8 mouse cellular contexts compared by ENCODE assay signal in genomic region chr13:47013740-47014139, GRCm38 (mm10). TPM values are rescaled to one million over a fixed set of nuclear protein-coding genes. Genes with fewer than 3 reads are reported as not detected.
DNase-seq lines count a peak whose midpoint lies in the region; ATAC-seq lines count a peak whose summit lies in the region.

No protein-coding gene starts in this region.

- no peaks in the 10 kb centered on the region for H3K36me3 ChIP-seq in heart, embryonic 14.5 days (ENCODE audit: control insufficient read depth, insufficient read depth, low read length)
- 0 out of 2 replicates have a peak, but pooled peaks cover 4% of the 10 kb centered on the region for H3K36me3 ChIP-seq in hindbrain, embryonic 12.5 days
- H3K36me3 ChIP-seq in midbrain, embryonic 12.5 days: no peaks in the 10 kb centered on the region

- no peak for ATAC-seq in heart, embryonic 14.5 days (ENCODE audit: insufficient number of reproducible peaks, insufficient read depth, low FRiP score, low read depth)
- 0 out of 2 replicates have a peak, but pooled peaks have one; percentile 7 for ATAC-seq in hindbrain, embryonic 12.5 days (ENCODE audit: low FRiP score)
- no peak; the same call in 1 of the 2 replicates for ATAC-seq in midbrain, embryonic 12.5 days (ENCODE audit: low FRiP score, low read depth)

- WGBS in heart, embryonic 14.5 days: 64% methylated on average over 10 of the region's 10 CpGs
- 56% methylated on average over 10 of the region's 10 CpGs for WGBS in hindbrain, embryonic 12.5 days
- WGBS in midbrain, embryonic 12.5 days: 65% methylated on average over 10 of the region's 10 CpGs

- H3K27me3 ChIP-seq in heart, embryonic 14.5 days (ENCODE audit: control insufficient read depth, insufficient read depth, low read length): 0 out of 2 replicates have a peak, but pooled peaks cover 3% of the 10 kb centered on the region
- H3K27me3 ChIP-seq in hindbrain, embryonic 12.5 days: 0 out of 2 replicates have a peak, but pooled peaks cover 9% of the 10 kb centered on the region
- peaks cover 29% of the 10 kb centered on the region for H3K27me3 ChIP-seq in midbrain, embryonic 12.5 days

- H3K9me3 ChIP-seq in heart, embryonic 14.5 days (ENCODE audit: control insufficient read depth, low read length): peaks cover 16% of the 10 kb centered on the region
- H3K9me3 ChIP-seq in hindbrain, embryonic 12.5 days (replicated peaks): peaks cover 21% of the 10 kb centered on the region
- peaks cover 23% of the 10 kb centered on the region for H3K9me3 ChIP-seq in midbrain, embryonic 12.5 days

- peaks cover 5 to 6% of the 10 kb centered on the region in 2 experiments; a peak in 3 of 4 replicates for H3K4me1 ChIP-seq in heart, embryonic 14.5 days (ENCODE audit: control insufficient read depth in 2 of 2, insufficient read depth in 2 of 2, low read length in 2 of 2)
- H3K4me1 ChIP-seq in brown adipose tissue, adult 24 weeks (ENCODE audit: control insufficient read depth, insufficient read depth, insufficient read length, low read length): no peaks in the 10 kb centered on the region
- H3K4me1 ChIP-seq in hindbrain, embryonic 12.5 days: peaks cover 6% of the 10 kb centered on the region; the same call in 1 of the 2 replicates
- H3K4me1 ChIP-seq in midbrain, embryonic 12.5 days: peaks cover 16% of the 10 kb centered on the region; the same call in 1 of the 2 replicates

- peak overlapping the region; percentile 51 to 58 for H3K4me3 ChIP-seq in heart, embryonic 14.5 days (ENCODE audit: control insufficient read depth in 1 of 2, insufficient read depth in 1 of 2, low read depth in 1 of 2, low read length in 2 of 2)
- H3K4me3 ChIP-seq in brown adipose tissue, adult 24 weeks (ENCODE audit: insufficient read depth, low read depth, low read length): peak overlapping the region; percentile 67; the same call in 1 of the 2 replicates
- H3K4me3 ChIP-seq in hindbrain, embryonic 12.5 days: peak overlapping the region; percentile 50
- peak overlapping the region; percentile 62 for H3K4me3 ChIP-seq in midbrain, embryonic 12.5 days

- H3K9ac ChIP-seq in heart, embryonic 14.5 days (ENCODE audit: low read length): 0 out of 2 replicates have a peak overlapping the region, but pooled peaks have one; percentile 71
- H3K9ac ChIP-seq in hindbrain, embryonic 12.5 days: no peak overlapping the region
- H3K9ac ChIP-seq in midbrain, embryonic 12.5 days (replicated peaks): peak overlapping the region; percentile 50; the same call in 1 of the 2 replicates

- H3K4me2 ChIP-seq in heart, embryonic 14.5 days (ENCODE audit: low read length): peak overlapping the region; percentile 98
- peak overlapping the region; percentile 99 for H3K4me2 ChIP-seq in hindbrain, embryonic 12.5 days (replicated peaks)
- peak overlapping the region; percentile 72 for H3K4me2 ChIP-seq in midbrain, embryonic 12.5 days (replicated peaks)

- H3K27ac ChIP-seq in heart, embryonic 14.5 days (replicated peaks in 1 of 2; ENCODE audit: control insufficient read depth in 1 of 2, insufficient read depth in 1 of 2, low read depth in 2 of 2, low read length in 2 of 2): no peak overlapping the region
- no peak overlapping the region for H3K27ac ChIP-seq in brown adipose tissue, adult 24 weeks (replicated peaks; ENCODE audit: low read depth, low read length)
- H3K27ac ChIP-seq in hindbrain, embryonic 12.5 days: no peak overlapping the region
- no peak overlapping the region for H3K27ac ChIP-seq in midbrain, embryonic 12.5 days (replicated peaks)

- DNase-seq in heart, postnatal 4 days: no peak
- DNase-seq in right cerebral cortex, adult 18-20 months: no peak
- no peak for DNase-seq in spleen, postnatal 4 days (ENCODE audit: low spot score in 2 of 2)
- DNase-seq in thymus, postnatal 10 days (ENCODE audit: low spot score in 2 of 2): no peak

RNA-seq across cellular contexts. Expression of gene Nhlrc1, which starts 0.9 kb away (rescaled TPM):
- 4.5 and 6.0 TPM in 2 replicates for polyA plus RNA-seq in heart, embryonic 14.5 days (2014; fragmentation: Nextera tagmentation; extraction: Ambion mirVana)
- 1 to 10 TPM; 2.9 to 4.2 TPM for total RNA-seq in heart, postnatal 4 days (2021)
- polyA plus RNA-seq in brown adipose tissue, adult 24 weeks (2012; ENCODE audit: insufficient read depth, insufficient read length, missing spikeins): 0.67 and 1.3 TPM in 2 replicates
- polyA plus RNA-seq in hindbrain, embryonic 12.5 days (2016; fragmentation: Nextera tagmentation; extraction: Ambion mirVana): 7.4 and 8.0 TPM in 2 replicates
- 7.0 and 7.5 TPM in 2 replicates for polyA plus RNA-seq in midbrain, embryonic 12.5 days (2016; fragmentation: Nextera tagmentation; extraction: Ambion mirVana)

RNA-seq across cellular contexts. Expression of gene Kdm1b, which starts 29.6 kb away (rescaled TPM):
- 7.5 and 8.0 TPM in 2 replicates for polyA plus RNA-seq in heart, embryonic 14.5 days (2014; fragmentation: Nextera tagmentation; extraction: Ambion mirVana)
- total RNA-seq in heart, postnatal 4 days (2021): 1 to 10 TPM; 8.1 to 8.6 TPM
- polyA plus RNA-seq in brown adipose tissue, adult 24 weeks (2012; ENCODE audit: insufficient read depth, insufficient read length, missing spikeins): 8.2 and 9.6 TPM in 2 replicates
- 20.3 and 20.5 TPM in 2 replicates for polyA plus RNA-seq in hindbrain, embryonic 12.5 days (2016; fragmentation: Nextera tagmentation; extraction: Ambion mirVana)
- polyA plus RNA-seq in midbrain, embryonic 12.5 days (2016; fragmentation: Nextera tagmentation; extraction: Ambion mirVana): 22.0 TPM in 2 replicates

RNA-seq across cellular contexts. Expression of gene Tpmt, which starts 30.8 kb away (rescaled TPM):
- 17.1 and 18.4 TPM in 2 replicates for polyA plus RNA-seq in heart, embryonic 14.5 days (2014; fragmentation: Nextera tagmentation; extraction: Ambion mirVana)
- total RNA-seq in heart, postnatal 4 days (2021): 10 to 100 TPM in 1 of 2 experiments, 1 to 10 TPM in 1; 8.4 to 14.5 TPM
- polyA plus RNA-seq in brown adipose tissue, adult 24 weeks (2012; ENCODE audit: insufficient read depth, insufficient read length, missing spikeins): 30.7 and 32.8 TPM in 2 replicates
- polyA plus RNA-seq in hindbrain, embryonic 12.5 days (2016; fragmentation: Nextera tagmentation; extraction: Ambion mirVana): 37.8 and 38.9 TPM in 2 replicates
- polyA plus RNA-seq in midbrain, embryonic 12.5 days (2016; fragmentation: Nextera tagmentation; extraction: Ambion mirVana): 35.5 and 37.1 TPM in 2 replicates
